Mouse (Mus musculus): ENCODE measurements around the gene Dlg3. TPM values are rescaled to one million over a fixed set of nuclear protein-coding genes. Genes with fewer than 3 reads are reported as not detected.

Dlg3 gene
- polyA plus RNA-seq, 1 experiment = 3.1 TPM

DNA sequence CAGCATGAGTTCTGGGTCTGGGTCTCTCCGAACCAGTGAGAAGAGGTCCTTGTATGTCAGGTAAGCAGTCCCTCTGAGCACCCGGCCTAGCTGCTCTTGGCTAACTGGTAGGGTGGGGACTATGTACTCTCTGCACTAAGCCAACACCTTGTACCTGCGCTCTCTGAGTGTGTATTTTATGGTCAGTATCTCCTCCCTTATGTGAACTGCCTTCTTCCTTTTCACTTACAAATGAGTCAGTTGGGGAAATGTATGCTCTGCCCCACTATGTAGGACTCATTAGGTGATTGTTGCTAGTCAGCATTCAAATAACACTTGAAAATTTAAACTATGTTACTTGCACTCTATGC is 29.2 kb downstream of the Dlg3 start:
- Histone ChIP-seq H3K27me3 (ENCODE audit: control insufficient read depth, insufficient read depth, low read length) (no peaks in the 10 kb centered on the region), H3K4me1 (ENCODE audit: control insufficient read depth, insufficient read depth, insufficient read length) (no peaks in the 10 kb centered on the region), H3K27ac (ENCODE audit: insufficient read depth, low read length) (no peak overlapping the region), H3K4me3 (ENCODE audit: extremely low read depth, insufficient read depth, insufficient read length) (no peak overlapping the region), H3K36me3 (ENCODE audit: control insufficient read depth, insufficient read depth, low read length) (no peaks in the 10 kb centered on the region)
- DNase-seq (ENCODE audit: low read depth in 1 of 2, low spot score in 2 of 2) = no peak
- TF ChIP-seq CTCF (IDR thresholded peaks at IDR 0.05; ENCODE audit: extremely low read depth, insufficient read depth, insufficient read length, insufficient replicate concordance) (no peak), POLR2A (IDR thresholded peaks at IDR 0.05; ENCODE audit: low read depth, low read length) (no peak)
- 88% methylated on average over 3 of the region's 3 CpGs for WGBS

DNA sequence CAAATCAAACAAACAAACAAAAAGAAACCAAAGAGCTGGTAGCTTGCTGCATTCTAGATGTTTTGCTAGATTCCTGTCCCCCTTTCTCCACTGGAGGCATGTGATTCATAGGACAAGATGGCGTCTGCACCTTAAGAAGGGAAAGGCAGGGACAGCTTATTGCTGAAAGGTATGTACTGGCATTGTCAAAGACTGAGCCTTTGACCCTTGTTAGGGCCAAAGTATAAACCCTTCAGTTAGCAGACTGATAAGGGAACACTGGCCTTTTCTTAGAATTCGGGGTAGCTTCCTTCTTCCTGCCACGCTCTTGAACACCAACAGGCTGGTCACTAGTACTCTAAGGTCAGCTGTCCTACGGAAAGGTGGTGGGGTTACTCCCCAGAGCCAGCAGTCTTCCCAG is 29.8 kb downstream of the Dlg3 start:
- Histone ChIP-seq H3K4me1 (ENCODE audit: control insufficient read depth, insufficient read depth, insufficient read length) (no peaks in the 10 kb centered on the region), H3K27me3 (ENCODE audit: control insufficient read depth, insufficient read depth, low read length) (no peaks in the 10 kb centered on the region), H3K27ac (ENCODE audit: insufficient read depth, low read length) (no peak overlapping the region), H3K4me3 (ENCODE audit: extremely low read depth, insufficient read depth, insufficient read length) (no peak overlapping the region), H3K36me3 (ENCODE audit: control insufficient read depth, insufficient read depth, low read length) (no peaks in the 10 kb centered on the region)
- no peak for DNase-seq (ENCODE audit: low read depth in 1 of 2, low spot score in 2 of 2)
- TF ChIP-seq POLR2A (IDR thresholded peaks at IDR 0.05; ENCODE audit: low read depth, low read length) (no peak), CTCF (IDR thresholded peaks at IDR 0.05; ENCODE audit: extremely low read depth, insufficient read depth, insufficient read length, insufficient replicate concordance) (no peak)
- WGBS = 90% methylated on average over 4 of the region's 4 CpGs

DNA sequence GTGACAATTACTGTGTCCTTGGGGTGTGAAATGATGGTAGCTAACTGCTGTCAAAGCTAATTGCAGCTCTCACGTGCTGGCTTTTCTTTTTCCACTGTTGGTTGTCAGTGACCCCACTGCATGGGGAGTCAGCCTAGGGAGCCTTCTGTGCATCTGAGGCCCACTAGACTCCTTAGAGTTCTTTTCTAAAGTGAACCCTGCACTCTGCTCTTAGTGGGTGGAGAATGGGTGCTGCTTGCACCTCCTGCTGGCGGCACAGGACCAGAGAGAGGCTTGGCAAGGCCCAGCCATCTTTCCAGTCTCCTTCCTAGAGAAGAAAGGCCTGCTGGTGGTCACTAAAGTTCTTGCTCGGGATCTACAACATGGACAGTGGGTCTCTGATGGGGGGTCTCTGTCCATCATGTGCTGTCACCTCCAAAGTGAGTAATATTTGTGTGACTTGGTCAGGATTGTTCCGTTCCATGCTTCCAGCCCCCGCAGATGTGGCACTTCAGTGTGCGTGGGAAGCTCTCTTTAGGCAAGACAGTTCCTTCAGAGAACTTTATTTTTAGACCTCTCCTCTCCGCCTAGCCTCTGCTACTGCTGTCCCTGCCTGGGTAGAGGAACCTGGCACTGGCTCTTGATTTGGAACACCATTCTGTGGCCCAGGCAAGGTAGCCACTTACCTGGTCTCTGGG is 30.5 kb downstream of the Dlg3 start:
- Histone ChIP-seq H3K4me3 (ENCODE audit: extremely low read depth, insufficient read depth, insufficient read length) (no peak overlapping the region), H3K27ac (ENCODE audit: insufficient read depth, low read length) (no peak overlapping the region), H3K27me3 (ENCODE audit: control insufficient read depth, insufficient read depth, low read length) (no peaks in the 10 kb centered on the region), H3K4me1 (ENCODE audit: control insufficient read depth, insufficient read depth, insufficient read length) (no peaks in the 10 kb centered on the region), H3K36me3 (ENCODE audit: control insufficient read depth, insufficient read depth, low read length) (no peaks in the 10 kb centered on the region)
- DNase-seq (ENCODE audit: low read depth in 1 of 2, low spot score in 2 of 2) = no peak
- TF ChIP-seq POLR2A (IDR thresholded peaks at IDR 0.05; ENCODE audit: low read depth, low read length) (no peak), CTCF (IDR thresholded peaks at IDR 0.05; ENCODE audit: extremely low read depth, insufficient read depth, insufficient read length, insufficient replicate concordance) (no peak)
- WGBS = 73% methylated on average over 7 of the region's 7 CpGs

DNA sequence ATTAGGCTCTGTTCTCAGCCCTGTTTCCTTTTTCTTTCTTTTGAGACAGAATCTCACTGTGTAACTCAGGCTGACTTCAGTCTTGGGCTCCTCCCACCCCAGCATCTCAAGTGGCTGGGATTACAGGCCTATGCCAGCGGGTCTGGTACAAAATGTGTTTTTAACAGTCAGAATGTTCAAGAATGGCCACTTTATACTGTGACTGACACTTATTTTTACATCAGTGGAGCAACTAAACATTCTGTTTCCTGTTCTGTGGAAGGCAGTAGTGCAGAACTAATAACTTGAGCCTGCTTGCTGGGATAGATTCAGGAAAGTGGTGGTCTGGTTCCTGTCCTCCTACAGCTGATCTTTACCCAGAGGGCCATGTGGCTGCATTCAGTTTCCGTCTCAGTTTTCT is 33.1 kb downstream of the Dlg3 start:
- 38% methylated on average over 2 of the region's 2 CpGs for WGBS
- Histone ChIP-seq H3K36me3 (ENCODE audit: control insufficient read depth, insufficient read depth, low read length) (no peaks in the 10 kb centered on the region), H3K4me1 (ENCODE audit: control insufficient read depth, insufficient read depth, insufficient read length) (no peaks in the 10 kb centered on the region), H3K4me3 (ENCODE audit: extremely low read depth, insufficient read depth, insufficient read length) (no peak overlapping the region), H3K27me3 (ENCODE audit: control insufficient read depth, insufficient read depth, low read length) (no peaks in the 10 kb centered on the region), H3K27ac (ENCODE audit: insufficient read depth, low read length) (no peak overlapping the region)
- DNase-seq (ENCODE audit: low read depth in 1 of 2, low spot score in 2 of 2) = no peak
- TF ChIP-seq CTCF (IDR thresholded peaks at IDR 0.05; ENCODE audit: extremely low read depth, insufficient read depth, insufficient read length, insufficient replicate concordance) = no peak
- TF ChIP-seq POLR2A (IDR thresholded peaks at IDR 0.05; ENCODE audit: low read depth, low read length) = no peak

DNA sequence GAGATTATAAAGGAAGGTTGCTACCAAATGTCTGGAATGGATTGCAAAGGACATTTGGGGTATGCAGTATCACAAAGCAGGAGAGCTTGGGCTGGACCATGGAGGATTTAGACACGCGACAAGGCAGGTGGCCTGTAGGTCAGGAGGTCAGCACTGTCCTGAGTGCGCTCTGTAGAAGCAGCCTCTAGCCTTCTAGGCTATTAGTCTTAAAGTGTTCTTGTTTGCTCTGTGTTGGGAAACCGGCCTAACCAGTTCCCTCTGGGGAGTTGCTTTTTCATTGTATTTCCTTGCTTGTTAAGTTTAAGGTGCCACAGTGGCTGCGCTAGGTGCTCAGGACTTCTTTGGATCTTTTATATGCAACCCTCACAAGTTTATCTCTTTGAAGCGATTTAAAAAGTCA is 34.5 kb downstream of the Dlg3 start:
- H3K4me1 ChIP-seq (ENCODE audit: control insufficient read depth, insufficient read depth, insufficient read length) = no peaks in the 10 kb centered on the region
- H3K4me3 ChIP-seq (ENCODE audit: extremely low read depth, insufficient read depth, insufficient read length) = no peak overlapping the region
- WGBS = 74% methylated on average over 6 of the region's 6 CpGs
- DNase-seq (ENCODE audit: low read depth in 1 of 2, low spot score in 2 of 2) = no peak
- H3K27ac ChIP-seq (ENCODE audit: insufficient read depth, low read length) = no peak overlapping the region
- no peaks in the 10 kb centered on the region for H3K36me3 ChIP-seq (ENCODE audit: control insufficient read depth, insufficient read depth, low read length)
- no peak for TF ChIP-seq CTCF (IDR thresholded peaks at IDR 0.05; ENCODE audit: extremely low read depth, insufficient read depth, insufficient read length, insufficient replicate concordance)
- no peak for TF ChIP-seq POLR2A (IDR thresholded peaks at IDR 0.05; ENCODE audit: low read depth, low read length)
- H3K27me3 ChIP-seq (ENCODE audit: control insufficient read depth, insufficient read depth, low read length) = no peaks in the 10 kb centered on the region

DNA sequence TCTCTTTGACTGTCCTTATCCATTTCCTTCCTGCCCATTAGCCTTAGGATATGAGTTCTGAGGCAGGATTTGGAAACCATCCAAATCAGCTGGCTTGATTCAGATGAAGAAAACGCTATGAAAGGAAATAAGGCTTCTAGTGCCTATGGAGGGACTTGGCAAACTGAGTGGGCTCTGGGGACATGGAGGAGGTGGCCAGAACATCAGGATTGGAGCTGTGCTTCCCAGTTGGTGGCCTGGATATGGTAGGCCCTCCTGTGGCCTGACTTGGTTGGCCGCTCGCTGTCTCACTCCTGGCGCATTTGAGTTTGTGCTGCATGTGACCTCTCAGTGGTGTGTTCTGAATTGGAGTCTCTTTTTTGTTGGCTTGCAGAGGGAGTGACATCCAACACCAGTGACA is 43.6 kb downstream of the Dlg3 start:
- Histone ChIP-seq H3K36me3 (ENCODE audit: control insufficient read depth, insufficient read depth, low read length) (no peaks in the 10 kb centered on the region; the same call in 1 of the 2 replicates), H3K27ac (ENCODE audit: insufficient read depth, low read length) (no peak overlapping the region), H3K27me3 (ENCODE audit: control insufficient read depth, insufficient read depth, low read length) (no peaks in the 10 kb centered on the region), H3K4me1 (ENCODE audit: control insufficient read depth, insufficient read depth, insufficient read length) (no peaks in the 10 kb centered on the region), H3K4me3 (ENCODE audit: extremely low read depth, insufficient read depth, insufficient read length) (no peak overlapping the region)
- no peak for DNase-seq (ENCODE audit: low read depth in 1 of 2, low spot score in 2 of 2)
- 93% methylated on average over 4 of the region's 4 CpGs for WGBS
- TF ChIP-seq POLR2A (IDR thresholded peaks at IDR 0.05; ENCODE audit: low read depth, low read length) (no peak), CTCF (IDR thresholded peaks at IDR 0.05; ENCODE audit: extremely low read depth, insufficient read depth, insufficient read length, insufficient replicate concordance) (no peak)

DNA sequence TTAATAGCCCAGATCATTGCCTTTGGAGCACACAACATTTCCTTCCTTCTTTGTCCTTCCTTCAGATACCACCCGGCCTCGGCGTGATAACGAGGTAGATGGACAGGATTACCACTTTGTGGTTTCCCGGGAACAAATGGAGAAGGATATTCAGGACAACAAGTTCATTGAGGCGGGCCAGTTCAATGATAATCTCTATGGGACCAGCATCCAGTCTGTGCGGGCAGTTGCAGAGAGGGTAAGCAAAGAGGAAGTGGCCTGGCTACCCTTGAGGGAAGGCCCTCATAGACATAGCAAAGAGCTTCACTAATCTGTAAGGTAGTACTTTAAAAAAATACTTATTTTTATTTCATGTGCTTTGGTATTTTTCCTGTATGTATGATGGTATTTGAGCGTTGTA is 46.6 kb downstream of the Dlg3 start:
- Histone ChIP-seq H3K27ac (ENCODE audit: insufficient read depth, low read length) (no peak overlapping the region), H3K4me1 (ENCODE audit: control insufficient read depth, insufficient read depth, insufficient read length) (no peaks in the 10 kb centered on the region; the same call in 1 of the 2 replicates), H3K36me3 (ENCODE audit: control insufficient read depth, insufficient read depth, low read length) (peaks cover 2% of the 10 kb centered on the region; the same call in 1 of the 2 replicates), H3K27me3 (ENCODE audit: control insufficient read depth, insufficient read depth, low read length) (no peaks in the 10 kb centered on the region), H3K4me3 (ENCODE audit: extremely low read depth, insufficient read depth, insufficient read length) (no peak overlapping the region)
- 57% methylated on average over 8 of the region's 8 CpGs for WGBS
- no peak for DNase-seq (ENCODE audit: low read depth in 1 of 2, low spot score in 2 of 2)
- TF ChIP-seq CTCF (IDR thresholded peaks at IDR 0.05; ENCODE audit: extremely low read depth, insufficient read depth, insufficient read length, insufficient replicate concordance) (no peak), POLR2A (IDR thresholded peaks at IDR 0.05; ENCODE audit: low read depth, low read length) (no peak)

All from spleen, adult 2 months (tissue).